Mouse (Mus musculus): ENCODE measurements at regions not wholly inside any gene's neighbourhood (a gene's known extent, or its start where the extent isn't known, plus 50 kb on each side); places are given as distances from the start of the nearest gene placed in this dataset.

- intact Hi-C loops (cut with DNase I): loop anchor here (5.0 kb wide), 1 partner anchor 78 kb away; no protein-coding TSS in a partner anchor
- no peak for DNase-seq
Observed at GRCm38 (mm10) chr1:156994644-156995016, 55.2 kb upstream of the Ralgps2 start.

GRCm38 (mm10) chr1:156994005-156994643 is 54.7 kb upstream of the Ralgps2 start:
- intact Hi-C loops (cut with DNase I): no loop called here
- DNase-seq: no peak

GRCm38 (mm10) chr1:156993105-156993504 is 53.7 kb upstream of the Ralgps2 start:
- intact Hi-C loops (cut with DNase I): no loop called here
- no peak for DNase-seq

- intact Hi-C loops (cut with DNase I): no loop called here
- DNase-seq: no peak
Observed at GRCm38 (mm10) chr1:156992536-156992935, 53.1 kb upstream of the Ralgps2 start.

- no peak for DNase-seq
- intact Hi-C loops (cut with DNase I): no loop called here
Observed at GRCm38 (mm10) chr1:156990567-156991494, 51.4 kb upstream of the Ralgps2 start.

- intact Hi-C loops (cut with DNase I): no loop called here
- no peak for DNase-seq
Observed at GRCm38 (mm10) chr1:156990112-156990511, 50.7 kb upstream of the Ralgps2 start.

GRCm38 (mm10) chr1:156989149-156989785 is 49.8 kb upstream of the Ralgps2 start:
- intact Hi-C loops (cut with DNase I): no loop called here

More at GRCm38 (mm10) chr1:156989149-156989785, 49.8 kb upstream of the Ralgps2 start:
- no peak for DNase-seq

Measured in heart, postnatal 14 days (tissue).